9 mouse cellular contexts compared by ENCODE assay signal in genomic region chr7:142538766-142539165, GRCm38 (mm10). TPM values are rescaled to one million over a fixed set of nuclear protein-coding genes. Genes with fewer than 3 reads are reported as not detected.
DNase-seq lines count a peak whose midpoint lies in the region; ATAC-seq and TF ChIP-seq lines count a peak whose summit lies in the region.
"Had no signal": no experiment of that assay in that cellular context is flagged by ENCODE, and none has a peak within 500 bp of the region (broad histone marks: within the 10 kb centered on the region; RNA-seq: fewer than 3 reads in every experiment).

No protein-coding gene starts in this region.

- H3K4me2 ChIP-seq in hindbrain, postnatal 0 days (ENCODE audit: low read depth, low read length) = no peak overlapping the region
- peak overlapping the region; percentile 27; the same call in 1 of the 2 replicates for H3K4me2 ChIP-seq in embryonic facial prominence, embryonic 13.5 days
- H3K4me2 ChIP-seq in limb, embryonic 15.5 days = no peak overlapping the region

- H3K4me1 ChIP-seq in hindbrain, embryonic 10.5 days (replicated peaks) = peaks cover 73% of the 10 kb centered on the region
- H3K4me1 ChIP-seq in hindbrain, postnatal 0 days (ENCODE audit: insufficient read depth, low read length) = peaks cover 6% of the 10 kb centered on the region
- peaks cover 76% of the 10 kb centered on the region for H3K4me1 ChIP-seq in embryonic facial prominence, embryonic 13.5 days
- peaks cover 86% of the 10 kb centered on the region for H3K4me1 ChIP-seq in limb, embryonic 15.5 days

- DNase-seq in hindbrain, embryonic 10.5 days (ENCODE audit: low spot score) = no peak
- DNase-seq in hindbrain, postnatal 0 days (ENCODE audit: low spot score) = no peak
- DNase-seq in brain, adult 2 months (ENCODE audit: low read depth, low spot score) = peak; percentile 22
- no peak for DNase-seq in cerebellum, adult 8-10 months
- no peak for DNase-seq in spleen, adult 18-20 months
- DNase-seq: lung, postnatal 4 days had no signal

- no peak overlapping the region for H3K4me3 ChIP-seq in hindbrain, embryonic 10.5 days
- H3K4me3 ChIP-seq in hindbrain, postnatal 0 days (ENCODE audit: low read length) = no peak overlapping the region
- H3K4me3 ChIP-seq in embryonic facial prominence, embryonic 13.5 days = no peak overlapping the region
- no peak overlapping the region for H3K4me3 ChIP-seq in limb, embryonic 15.5 days

- peak overlapping the region; percentile 89 for H3K27ac ChIP-seq in hindbrain, embryonic 10.5 days
- no peak overlapping the region for H3K27ac ChIP-seq in hindbrain, postnatal 0 days
- H3K27ac ChIP-seq in embryonic facial prominence, embryonic 13.5 days = peak overlapping the region; percentile 98
- peak overlapping the region; percentile 92 for H3K27ac ChIP-seq in limb, embryonic 15.5 days

- TF ChIP-seq CTCF in hindbrain, postnatal 0 days (IDR thresholded peaks at IDR 0.05; ENCODE audit: low read depth) = no peak

- no peaks in the 10 kb centered on the region for H3K27me3 ChIP-seq in hindbrain, embryonic 10.5 days (ENCODE audit: insufficient read depth, poor library complexity, severe bottlenecking)
- H3K27me3 ChIP-seq in hindbrain, postnatal 0 days (ENCODE audit: insufficient read depth, low read length) = no peaks in the 10 kb centered on the region
- H3K27me3 ChIP-seq in embryonic facial prominence, embryonic 13.5 days = no peaks in the 10 kb centered on the region
- no peaks in the 10 kb centered on the region for H3K27me3 ChIP-seq in limb, embryonic 15.5 days

- no peak overlapping the region for H3K9ac ChIP-seq in hindbrain, postnatal 0 days (replicated peaks; ENCODE audit: low read length)
- H3K9ac ChIP-seq in embryonic facial prominence, embryonic 13.5 days = peak overlapping the region; percentile 61
- H3K9ac ChIP-seq in limb, embryonic 15.5 days = no peak overlapping the region

- ATAC-seq in hindbrain, postnatal 0 days = no peak
- no peak for ATAC-seq in embryonic facial prominence, embryonic 13.5 days (ENCODE audit: insufficient number of reproducible peaks, insufficient read depth, low FRiP score, low TSS enrichment, low read depth)
- ATAC-seq in limb, embryonic 15.5 days (ENCODE audit: insufficient number of reproducible peaks, low FRiP score, low TSS enrichment, low read depth) = no peak
- ATAC-seq in granulocyte monocyte progenitor cell, adult 5-6 weeks (replicated peaks; ENCODE audit: poor library complexity, severe bottlenecking) = no peak

- WGBS in hindbrain, embryonic 10.5 days = 33% methylated on average over 6 of the region's 6 CpGs
- WGBS in hindbrain, postnatal 0 days = 31% methylated on average over 6 of the region's 6 CpGs
- 13% methylated on average over 6 of the region's 6 CpGs for WGBS in embryonic facial prominence, embryonic 13.5 days
- 18% methylated on average over 6 of the region's 6 CpGs for WGBS in limb, embryonic 15.5 days

- peaks cover 47% of the 10 kb centered on the region for H3K36me3 ChIP-seq in hindbrain, embryonic 10.5 days
- peaks cover 10% of the 10 kb centered on the region; the same call in 1 of the 2 replicates for H3K36me3 ChIP-seq in hindbrain, postnatal 0 days (ENCODE audit: insufficient read depth, low read length)
- H3K36me3 ChIP-seq in embryonic facial prominence, embryonic 13.5 days = peaks cover 23% of the 10 kb centered on the region
- H3K36me3 ChIP-seq in limb, embryonic 15.5 days = no peaks in the 10 kb centered on the region

- H3K9me3 ChIP-seq in hindbrain, embryonic 10.5 days = no peaks in the 10 kb centered on the region
- H3K9me3 ChIP-seq in hindbrain, postnatal 0 days (ENCODE audit: low read length) = no peaks in the 10 kb centered on the region
- H3K9me3 ChIP-seq in embryonic facial prominence, embryonic 13.5 days = no peaks in the 10 kb centered on the region
- no peaks in the 10 kb centered on the region for H3K9me3 ChIP-seq in limb, embryonic 15.5 days

RNA-seq across cellular contexts. Expression of gene Mrpl23, which starts 6.3 kb away (rescaled TPM):
- 17.7 and 19.7 TPM in 2 replicates for polyA plus RNA-seq in hindbrain, embryonic 10.5 days (2016; fragmentation: Nextera tagmentation; extraction: Ambion mirVana)
- 64.0 and 69.3 TPM in 2 replicates for total RNA-seq in hindbrain, postnatal 0 days (2014; rRNA removed)
- 17.4 and 25.5 TPM in 2 replicates for polyA plus RNA-seq in hindbrain, postnatal 0 days (2015; fragmentation: Nextera tagmentation; extraction: Ambion mirVana)
- 36.0 and 36.7 TPM in 2 replicates for polyA plus RNA-seq in embryonic facial prominence, embryonic 13.5 days (2015; fragmentation: Nextera tagmentation; extraction: Ambion mirVana)
- 28.8 and 30.5 TPM in 2 replicates for polyA plus RNA-seq in limb, embryonic 15.5 days (2015; fragmentation: Nextera tagmentation; extraction: Ambion mirVana)
- 20.4 and 53.9 TPM in 2 replicates for total RNA-seq in granulocyte monocyte progenitor cell, adult 5-6 weeks (2014; fragmentation: Nextera tagmentation)
- total RNA-seq in granulocyte monocyte progenitor cell, adult 5-6 weeks (2017) = 0.31 and 39.0 TPM in 2 replicates

RNA-seq across cellular contexts. Expression of gene Tnnt3, which starts 40.1 kb away (rescaled TPM):
- polyA plus RNA-seq in hindbrain, embryonic 10.5 days (2016; fragmentation: Nextera tagmentation; extraction: Ambion mirVana) = 1.1 and 3.0 TPM in 2 replicates
- total RNA-seq in hindbrain, postnatal 0 days (2014; rRNA removed) = 1.3 and 4.7 TPM in 2 replicates
- 3.1 and 3.9 TPM in 2 replicates for polyA plus RNA-seq in hindbrain, postnatal 0 days (2015; fragmentation: Nextera tagmentation; extraction: Ambion mirVana)
- 3.8 and 5.8 TPM in 2 replicates for polyA plus RNA-seq in embryonic facial prominence, embryonic 13.5 days (2015; fragmentation: Nextera tagmentation; extraction: Ambion mirVana)
- 154 and 517 TPM in 2 replicates for polyA plus RNA-seq in limb, embryonic 15.5 days (2015; fragmentation: Nextera tagmentation; extraction: Ambion mirVana)
- total RNA-seq in granulocyte monocyte progenitor cell, adult 5-6 weeks (2014; fragmentation: Nextera tagmentation) = not detected in 2 replicates
- total RNA-seq in granulocyte monocyte progenitor cell, adult 5-6 weeks (2017) = not detected in 2 replicates

Comparison
In these comparisons a context has a peak if more than half of its experiments do, and no peak if none do; other contexts are left out.
1. RNA of gene Tnnt3, which starts 40.1 kb away (polyA plus RNA-seq): 154 to 517 TPM in limb, embryonic 15.5 days; 3.8 to 5.8 TPM in embryonic facial prominence, embryonic 13.5 days, 3.1 to 3.9 TPM in hindbrain, postnatal 0 days and 1.1 to 3.0 TPM in hindbrain, embryonic 10.5 days; every median in the first group is over 10 times any median in the second.